In genomic region chr1:129850007-129850564, GRCm38 (mm10) we compare ENCODE assay signal across 28 mouse cellular contexts.
DNase-seq lines count a peak whose midpoint lies in the region; ATAC-seq and TF ChIP-seq lines count a peak whose summit lies in the region.
"Had no signal": no experiment of that assay in that cellular context is flagged by ENCODE, and none has a peak within 500 bp of the region (broad histone marks: within the 10 kb centered on the region; RNA-seq: fewer than 3 reads in every experiment).

No protein-coding gene starts in this region.

- 57% methylated on average over 5 of the region's 5 CpGs for WGBS in forebrain, postnatal 0 days
- WGBS in forebrain, embryonic 11.5 days, result 91% methylated on average over 5 of the region's 5 CpGs

- no peaks in the 10 kb centered on the region for H3K27me3 ChIP-seq in forebrain, postnatal 0 days (ENCODE audit: insufficient read depth, low read length)
- no peaks in the 10 kb centered on the region for H3K27me3 ChIP-seq in forebrain, embryonic 11.5 days (ENCODE audit: control insufficient read depth, insufficient read depth, low read length)
- H3K27me3 ChIP-seq: CH12.LX; embryonic facial prominence, embryonic 15.5 days; heart, embryonic 15.5 days; limb, embryonic 13.5 days; lung, embryonic 15.5 days; midbrain, embryonic 13.5 days; stomach, embryonic 15.5 days had no signal

- peak; percentile 53; the same call in 1 of the 2 replicates for ATAC-seq in forebrain, postnatal 0 days
- ATAC-seq in forebrain, embryonic 11.5 days (replicated peaks; ENCODE audit: low FRiP score), result no peak
- ATAC-seq: activated CD4-positive, CD25-positive, alpha-beta regulatory T cell, adult 4 months; intestine, postnatal 0 days; midbrain, embryonic 13.5 days had no signal

- H3K9ac ChIP-seq in forebrain, postnatal 0 days, result no peak overlapping the region
- H3K9ac ChIP-seq in forebrain, embryonic 11.5 days (ENCODE audit: low read length), result no peak overlapping the region
- H3K9ac ChIP-seq: embryonic facial prominence, embryonic 15.5 days; heart, embryonic 15.5 days; limb, embryonic 13.5 days; lung, embryonic 15.5 days; midbrain, embryonic 13.5 days; stomach, embryonic 15.5 days had no signal

- H3K4me3 ChIP-seq in forebrain, postnatal 0 days (ENCODE audit: low read depth, low read length), result no peak overlapping the region
- H3K4me3 ChIP-seq in forebrain, embryonic 11.5 days (ENCODE audit: low read depth, low read length), result no peak overlapping the region
- H3K4me3 ChIP-seq: embryonic facial prominence, embryonic 15.5 days; heart, embryonic 10.5 days; heart, embryonic 15.5 days; left cerebral cortex, adult 2 months; limb, embryonic 13.5 days; lung, embryonic 15.5 days; midbrain, embryonic 13.5 days; stomach, embryonic 15.5 days had no signal

- no peak for TF ChIP-seq CTCF in forebrain, postnatal 0 days (IDR thresholded peaks at IDR 0.05; ENCODE audit: low read depth)
- TF ChIP-seq CTCF in brain, embryonic 14.5 days (IDR thresholded peaks at IDR 0.05; ENCODE audit: borderline replicate concordance, extremely low read depth, insufficient read depth, insufficient read length), result no peak

- H3K27ac ChIP-seq in forebrain, postnatal 0 days (ENCODE audit: low read depth, low read length), result no peak overlapping the region
- no peak overlapping the region for H3K27ac ChIP-seq in forebrain, embryonic 11.5 days (ENCODE audit: low read depth, low read length)
- H3K27ac ChIP-seq: embryonic facial prominence, embryonic 15.5 days; heart, embryonic 10.5 days; heart, embryonic 15.5 days; left cerebral cortex, adult 2 months; limb, embryonic 13.5 days; lung, embryonic 15.5 days; midbrain, embryonic 13.5 days; stomach, embryonic 15.5 days had no signal

- no peak overlapping the region for H3K4me2 ChIP-seq in forebrain, postnatal 0 days (ENCODE audit: low read depth)
- no peak overlapping the region for H3K4me2 ChIP-seq in forebrain, embryonic 11.5 days (ENCODE audit: low read depth, low read length, severe bottlenecking)
- H3K4me2 ChIP-seq: embryonic facial prominence, embryonic 15.5 days; heart, embryonic 15.5 days; limb, embryonic 13.5 days; liver, embryonic 11.5 days; lung, embryonic 15.5 days; midbrain, embryonic 13.5 days; stomach, embryonic 15.5 days had no signal

- peak; percentile 14 for DNase-seq in embryo, embryonic 10.5 days (ENCODE audit: low spot score)
- no peak for DNase-seq in embryo, embryonic 11 days
- DNase-seq in forebrain, postnatal 0 days, result no peak
- DNase-seq in forebrain, embryonic 11.5 days (ENCODE audit: low spot score), result no peak
- peak; percentile 33 for DNase-seq in brain, embryonic 14.5 days (ENCODE audit: low read depth)
- DNase-seq in mesoderm, embryonic 11.5 days (ENCODE audit: low read depth, low spot score), result peak; percentile 32
- DNase-seq in adrenal gland, postnatal 14 days, result no peak
- DNase-seq in lung, postnatal 10 days, result no peak
- DNase-seq: adrenal gland, adult 2 months; cerebellum, adult 9-10 months; cerebellum, postnatal 36 days; gastrocnemius, postnatal 25 days; heart, adult 11 months; kidney, postnatal 14 days; lung, postnatal 36 days; thymus, postnatal 14 days had no signal

- no peaks in the 10 kb centered on the region for H3K4me1 ChIP-seq in forebrain, postnatal 0 days (ENCODE audit: insufficient read depth)
- no peaks in the 10 kb centered on the region for H3K4me1 ChIP-seq in forebrain, embryonic 11.5 days (replicated peaks; ENCODE audit: control insufficient read depth, insufficient read depth, low read length)
- H3K4me1 ChIP-seq: embryonic facial prominence, embryonic 15.5 days; heart, embryonic 10.5 days; heart, embryonic 15.5 days; limb, embryonic 13.5 days; lung, embryonic 15.5 days; midbrain, embryonic 13.5 days; stomach, embryonic 15.5 days had no signal

- no peaks in the 10 kb centered on the region for H3K36me3 ChIP-seq in forebrain, postnatal 0 days (ENCODE audit: insufficient read depth)
- no peaks in the 10 kb centered on the region for H3K36me3 ChIP-seq in forebrain, embryonic 11.5 days (ENCODE audit: control insufficient read depth, insufficient read depth, low read length)
- H3K36me3 ChIP-seq: embryonic facial prominence, embryonic 15.5 days; heart, embryonic 10.5 days; heart, embryonic 15.5 days; limb, embryonic 13.5 days; lung, embryonic 15.5 days; midbrain, embryonic 13.5 days; stomach, embryonic 15.5 days had no signal

- no peak for TF ChIP-seq POLR2A in brain, embryonic 14.5 days (IDR thresholded peaks at IDR 0.05; ENCODE audit: borderline replicate concordance, extremely low read depth, insufficient read depth, insufficient read length, poor library complexity, severe bottlenecking)

- H3K9me3 ChIP-seq in forebrain, postnatal 0 days (ENCODE audit: low read length), result no peaks in the 10 kb centered on the region
- H3K9me3 ChIP-seq in forebrain, embryonic 11.5 days (ENCODE audit: control insufficient read depth, low read length), result no peaks in the 10 kb centered on the region
- H3K9me3 ChIP-seq: embryonic facial prominence, embryonic 15.5 days; heart, embryonic 10.5 days; heart, embryonic 15.5 days; limb, embryonic 13.5 days; lung, embryonic 15.5 days; midbrain, embryonic 13.5 days; stomach, embryonic 15.5 days had no signal

Comparison
In these comparisons a context has a peak if more than half of its experiments do, and no peak if none do; other contexts are left out.
1. DNase-seq: peak in embryo, embryonic 10.5 days (single experiment), brain, embryonic 14.5 days (single experiment) and mesoderm, embryonic 11.5 days (single experiment); none in embryo, embryonic 11 days (single experiment), forebrain, postnatal 0 days (single experiment), forebrain, embryonic 11.5 days (single experiment), adrenal gland, postnatal 14 days (single experiment) and lung, postnatal 10 days (single experiment).